Mouse (Mus musculus) kidney, embryonic 16.5 days (tissue): ENCODE measurements around the gene Slc25a22. TPM values are rescaled to one million over a fixed set of nuclear protein-coding genes. Genes with fewer than 3 reads are reported as not detected.

Experiments
- ATAC-seq: fragments of 200-750 bp; cut with Nextera tagmentation; 2 replicates; pipeline ENCODE4 v1.8.0; 2017; ENCODE audit warnings: moderate TSS enrichment; ENCODE audit not compliant: low FRiP score, low TSS enrichment
- H3K27ac ChIP-seq: fragments of 300-500 bp; sonication (generic); 2 replicates; pipeline ENCODE4 v1.5.1; 2014; ENCODE audit warnings: low read length
- H3K27me3 ChIP-seq: fragments of 300-500 bp; sonication (generic); 2 replicates; pipeline ENCODE4 v1.6.1; 2014; ENCODE audit warnings: low read length, control low read depth, mixed read lengths; ENCODE audit not compliant: insufficient read depth
- H3K36me3 ChIP-seq: fragments of 300-500 bp; sonication (generic); 2 replicates; pipeline ENCODE4 v1.6.1; 2014; ENCODE audit warnings: low read length, control low read depth, mixed read lengths; ENCODE audit not compliant: insufficient read depth
- H3K4me1 ChIP-seq: fragments of 300-500 bp; sonication (generic); 2 replicates; pipeline ENCODE4 v1.6.1; 2014; ENCODE audit warnings: low read length, control low read depth, mixed read lengths; ENCODE audit not compliant: insufficient read depth
- H3K4me2 ChIP-seq: fragments of 300-500 bp; sonication (generic); replicated peaks from 2 replicates; pipeline ENCODE4 v1.6.1; 2014; ENCODE audit warnings: low read depth, low read length
- H3K4me3 ChIP-seq: fragments of 300-500 bp; sonication (generic); 2 replicates; pipeline ENCODE4 v1.5.1; 2014; ENCODE audit warnings: mild to moderate bottlenecking, low read length
- H3K9ac ChIP-seq: fragments of 300-500 bp; sonication (generic); replicated peaks from 2 replicates; pipeline ENCODE4 v1.6.1; 2014; ENCODE audit warnings: low read length
- H3K9me3 ChIP-seq: fragments of 300-500 bp; sonication (generic); 2 replicates; pipeline ENCODE4 v1.6.1; 2016; ENCODE audit warnings: low read length, control low read depth
- WGBS: fragments of 180-500 bp; shearing (Covaris S2); extraction: QIAGEN DNeasy Blood & Tissue Kit; methylation state at CpG from one replicate; pipeline ENCODE4 v1.1.7; 2014; 5-methylcytosine and 5-hydroxymethylcytosine counted together
- polyA plus RNA-seq: library from polyadenylated mRNA; unstranded; fragments of >200 nt; fragmentation: Nextera tagmentation; extraction: Ambion mirVana; gene quantifications from 2 replicates; pipeline ENCODE4 v1.2.1, GENCODE M21; 2015

Slc25a22 gene
- polyA plus RNA-seq, 1 experiment from 2014 or later = 33.2 TPM

DNA sequence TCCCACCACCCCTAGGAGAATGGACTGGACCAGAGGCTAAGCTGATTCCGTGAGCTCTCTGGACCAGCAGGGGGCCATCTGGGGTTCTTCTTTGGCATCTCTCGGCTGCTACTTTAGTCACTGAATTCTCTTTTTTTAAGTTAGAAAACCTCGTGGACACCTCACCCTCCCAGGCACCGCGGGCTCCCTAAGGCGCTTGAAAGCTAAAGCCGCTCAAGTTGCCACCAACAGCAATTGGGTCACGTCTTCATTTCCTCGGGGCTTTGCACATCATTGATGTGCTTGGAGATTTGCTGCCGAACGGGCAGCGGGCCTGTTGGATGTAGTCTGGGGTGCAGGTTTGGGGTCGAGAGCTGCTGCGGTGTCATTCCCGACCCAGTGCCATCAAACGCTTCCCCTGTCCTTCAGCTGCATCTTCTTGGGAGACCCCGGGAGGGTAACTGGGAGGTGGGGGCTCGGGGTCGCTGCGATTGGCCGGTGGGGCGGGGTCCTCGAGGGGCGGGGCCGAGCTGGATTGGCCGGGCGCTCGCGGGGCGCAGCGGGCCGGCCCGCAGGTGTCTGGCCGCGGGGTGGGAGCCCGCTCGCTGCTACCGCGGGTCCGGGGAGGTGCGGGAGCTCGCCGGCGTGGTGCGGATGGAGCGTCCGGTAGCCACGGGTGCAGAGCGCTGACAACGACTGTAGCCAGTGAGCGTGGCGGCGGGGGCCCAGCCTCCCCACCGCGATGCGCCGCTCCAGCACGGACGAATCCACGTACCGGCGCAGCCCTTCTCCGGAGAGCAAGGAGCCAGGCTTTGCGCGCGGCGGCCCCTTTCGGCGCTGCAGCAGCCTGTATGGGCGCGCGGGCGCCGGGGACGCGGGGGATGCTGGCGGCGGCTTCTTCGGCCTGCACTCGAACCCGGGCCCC is 44.1 kb upstream of the Slc25a22 start:
- ATAC-seq = peak; percentile 20; the same call in 1 of the 2 replicates
- under 1% methylated on average over 77 of the region's 81 CpGs for WGBS
- H3K27ac ChIP-seq = no peak overlapping the region
- H3K4me2 ChIP-seq = peak overlapping the region; percentile 96
- H3K4me1 ChIP-seq = peaks cover 38% of the 10 kb centered on the region
- H3K9ac ChIP-seq = peak overlapping the region; percentile 66
- no peaks in the 10 kb centered on the region for H3K27me3 ChIP-seq
- H3K4me3 ChIP-seq = peak overlapping the region; percentile 61
- no peaks in the 10 kb centered on the region for H3K9me3 ChIP-seq
- no peaks in the 10 kb centered on the region for H3K36me3 ChIP-seq

DNA sequence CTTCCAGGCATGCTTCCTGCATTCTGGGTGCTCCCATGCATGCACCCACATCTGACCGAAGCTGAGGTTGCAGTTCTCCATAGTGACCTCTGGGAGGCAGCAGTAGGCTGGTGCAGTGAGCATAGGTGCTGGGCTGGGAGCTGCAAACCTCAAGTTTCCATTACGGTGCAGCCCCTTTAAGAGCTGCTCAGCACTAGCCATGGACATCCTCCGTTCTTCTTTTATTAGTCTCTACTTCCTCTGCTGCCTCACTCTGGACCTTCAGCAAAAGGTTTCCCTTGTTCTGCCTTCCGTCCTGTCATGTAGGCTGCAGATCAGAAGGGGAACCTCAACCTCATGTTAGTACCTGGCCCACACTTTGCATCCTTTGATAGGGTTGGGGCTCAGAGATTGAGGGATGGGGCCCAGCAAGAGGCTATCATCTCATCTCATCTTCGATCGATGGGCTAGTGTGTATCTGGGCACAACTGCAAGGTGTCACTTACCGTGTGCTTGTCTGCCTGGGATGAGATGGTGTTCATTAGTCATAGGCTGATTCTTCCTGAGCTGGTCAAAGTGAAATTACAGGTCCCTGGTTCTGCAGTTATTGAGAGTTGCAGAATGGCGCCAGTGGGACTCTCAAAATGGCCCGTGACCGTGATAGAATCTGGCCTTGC is 43.3 kb upstream of the Slc25a22 start:
- Histone ChIP-seq H3K27me3 (no peaks in the 10 kb centered on the region), H3K36me3 (no peaks in the 10 kb centered on the region), H3K4me3 (peak overlapping the region; percentile 61), H3K9ac (0 out of 2 replicates have a peak overlapping the region, but pooled peaks have one; percentile 40), H3K9me3 (no peaks in the 10 kb centered on the region), H3K27ac (no peak overlapping the region), H3K4me1 (peaks cover 44% of the 10 kb centered on the region), H3K4me2 (peak overlapping the region; percentile 96)
- ATAC-seq = peak; percentile 20; the same call in 1 of the 2 replicates
- 8% methylated on average over 10 of the region's 10 CpGs for WGBS

DNA sequence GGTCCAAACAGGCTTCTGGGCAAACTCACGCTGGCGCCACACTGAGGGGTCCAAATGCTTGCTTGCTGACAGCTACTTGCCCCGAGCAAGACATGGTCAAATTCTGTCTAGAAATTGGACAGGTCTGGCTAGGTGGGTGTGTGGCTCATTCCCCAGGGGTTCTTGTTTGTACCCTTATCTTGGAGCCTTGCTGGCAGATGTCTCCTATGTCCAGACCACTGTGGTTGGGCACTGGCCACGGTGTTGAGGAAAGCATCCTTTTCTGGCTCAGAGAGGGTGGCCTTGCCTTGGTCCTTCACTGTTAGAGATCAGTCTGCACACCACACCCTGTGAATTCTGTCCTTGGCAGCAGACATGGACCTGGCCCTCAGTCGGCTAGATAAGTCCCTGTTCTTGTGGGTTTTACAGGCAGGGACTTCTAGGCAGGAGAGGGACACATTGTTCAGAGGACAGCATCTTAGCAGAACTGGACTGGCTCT is 40.6 kb upstream of the Slc25a22 start:
- H3K36me3 ChIP-seq = no peaks in the 10 kb centered on the region
- H3K4me2 ChIP-seq = peak overlapping the region; percentile 91
- 70% methylated on average over 5 of the region's 5 CpGs for WGBS
- H3K4me3 ChIP-seq = no peak overlapping the region
- H3K27me3 ChIP-seq = no peaks in the 10 kb centered on the region
- H3K27ac ChIP-seq = peak overlapping the region; percentile 98
- peak overlapping the region; percentile 40; the same call in 1 of the 2 replicates for H3K9ac ChIP-seq
- ATAC-seq = no peak
- peaks cover 60% of the 10 kb centered on the region for H3K4me1 ChIP-seq
- H3K9me3 ChIP-seq = no peaks in the 10 kb centered on the region

DNA sequence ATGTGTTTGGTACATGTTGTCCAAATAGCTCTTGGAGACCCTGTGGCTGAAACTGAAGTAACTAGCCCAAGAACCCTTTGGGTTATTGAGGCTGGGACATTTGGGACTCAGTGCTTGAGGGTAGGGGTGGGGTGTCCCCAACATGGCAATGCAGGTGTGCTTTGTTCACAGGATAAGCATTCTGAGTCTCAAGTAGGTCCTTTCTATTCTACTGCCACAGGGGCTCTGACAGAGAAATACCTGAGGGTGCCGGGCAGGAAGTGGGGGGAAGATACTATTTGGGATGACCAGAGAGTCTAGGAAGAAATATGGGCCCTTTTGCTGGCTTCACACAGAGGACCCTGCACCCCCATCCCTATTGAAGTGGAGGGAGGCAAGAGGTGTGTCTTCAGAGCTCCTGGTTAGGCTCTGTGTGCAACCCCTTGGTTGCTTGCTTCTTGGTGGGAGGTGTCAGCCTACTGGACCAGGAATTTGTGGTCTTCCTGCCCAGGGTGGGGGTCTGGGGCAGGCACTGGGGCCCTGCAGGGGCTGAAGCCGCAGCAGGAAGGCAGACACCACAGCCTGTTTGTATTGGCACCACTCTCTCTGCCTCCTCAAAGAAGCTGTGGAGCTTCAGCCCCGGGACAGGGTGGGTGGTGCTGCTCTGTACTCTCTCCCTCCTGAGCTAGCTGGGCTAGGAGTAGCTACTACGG is 40.0 kb upstream of the Slc25a22 start:
- Histone ChIP-seq H3K27me3 (no peaks in the 10 kb centered on the region), H3K4me2 (peak overlapping the region; percentile 91), H3K4me3 (peak overlapping the region; percentile 81; the same call in 1 of the 2 replicates), H3K9me3 (no peaks in the 10 kb centered on the region), H3K4me1 (peaks cover 61% of the 10 kb centered on the region), H3K27ac (peak overlapping the region; percentile 98), H3K36me3 (peaks cover 2% of the 10 kb centered on the region; the same call in 1 of the 2 replicates), H3K9ac (peak overlapping the region; percentile 53; the same call in 1 of the 2 replicates)
- WGBS = 39% methylated on average over 4 of the region's 4 CpGs
- no peak for ATAC-seq

DNA sequence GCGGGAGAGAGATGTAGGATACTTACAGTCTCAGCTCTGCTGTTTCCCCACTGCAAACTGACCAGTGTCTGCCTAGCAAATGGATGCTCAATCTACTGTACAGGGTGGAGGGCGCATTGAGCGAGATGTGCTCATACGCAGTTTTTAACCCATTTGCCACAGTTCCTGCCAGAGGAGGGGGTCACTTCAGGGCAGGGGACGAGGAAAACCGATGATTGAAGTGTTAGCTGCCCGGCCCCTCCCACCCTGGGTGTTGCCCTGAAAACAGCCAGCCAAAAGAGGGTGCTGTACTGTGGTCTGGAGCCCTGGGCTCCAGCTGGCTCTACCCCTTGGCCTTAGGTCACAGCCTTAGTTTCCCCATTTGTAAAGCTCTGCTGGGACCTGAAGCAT is 39.3 kb upstream of the Slc25a22 start:
- peaks cover 5% of the 10 kb centered on the region; the same call in 1 of the 2 replicates for H3K36me3 ChIP-seq
- no peaks in the 10 kb centered on the region for H3K9me3 ChIP-seq
- H3K9ac ChIP-seq = peak overlapping the region; percentile 53
- no peaks in the 10 kb centered on the region for H3K27me3 ChIP-seq
- WGBS = 16% methylated on average over 7 of the region's 7 CpGs
- peaks cover 55% of the 10 kb centered on the region for H3K4me1 ChIP-seq
- peak overlapping the region; percentile 91 for H3K4me2 ChIP-seq
- no peak for ATAC-seq
- peak overlapping the region; percentile 98 for H3K27ac ChIP-seq
- H3K4me3 ChIP-seq = peak overlapping the region; percentile 81

DNA sequence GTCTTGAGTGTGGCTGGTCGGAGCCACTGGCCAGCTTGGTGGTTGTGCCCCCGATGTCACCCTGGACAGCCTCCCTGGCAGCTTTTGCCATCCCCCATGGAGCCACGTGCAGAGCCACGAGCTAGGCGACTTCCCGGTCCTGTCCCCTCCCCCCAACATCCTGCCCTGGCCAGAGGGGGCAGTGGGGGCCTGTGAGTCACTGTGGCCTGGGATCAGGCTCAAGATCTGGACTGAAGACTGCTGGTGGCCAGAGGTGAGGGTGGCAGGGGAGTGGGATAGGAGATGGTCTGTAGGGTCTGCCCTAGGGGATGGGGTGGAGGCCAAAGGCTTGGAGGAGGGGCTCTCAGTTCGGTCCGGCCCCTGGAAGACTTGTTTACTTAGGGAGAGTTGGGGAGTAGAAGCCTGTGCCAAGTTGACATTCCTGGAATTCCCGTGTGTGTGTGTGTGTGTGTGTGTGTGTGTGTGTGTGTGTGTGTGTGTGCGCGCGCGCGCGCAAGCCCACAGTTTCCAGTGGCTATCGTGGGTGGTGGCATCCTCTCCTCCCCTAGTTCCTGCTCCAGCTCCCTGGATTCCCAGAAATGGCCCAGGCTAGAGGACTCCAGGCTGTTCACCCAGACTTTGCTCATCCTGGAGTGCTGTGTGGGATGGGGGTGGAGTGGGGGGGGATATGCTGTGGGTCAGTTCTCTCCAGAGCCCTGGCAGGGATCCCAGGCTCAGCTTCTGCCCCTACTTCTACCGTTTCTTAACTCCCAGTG is 38.7 kb upstream of the Slc25a22 start:
- Histone ChIP-seq H3K9ac (peak overlapping the region; percentile 90), H3K4me3 (peak overlapping the region; percentile 81), H3K27me3 (no peaks in the 10 kb centered on the region), H3K27ac (peak overlapping the region; percentile 98), H3K36me3 (peaks cover 7% of the 10 kb centered on the region; the same call in 1 of the 2 replicates), H3K4me2 (peak overlapping the region; percentile 91), H3K9me3 (no peaks in the 10 kb centered on the region), H3K4me1 (peaks cover 51% of the 10 kb centered on the region)
- WGBS = under 1% methylated on average over 16 of the region's 17 CpGs
- ATAC-seq = peak; percentile 80

DNA sequence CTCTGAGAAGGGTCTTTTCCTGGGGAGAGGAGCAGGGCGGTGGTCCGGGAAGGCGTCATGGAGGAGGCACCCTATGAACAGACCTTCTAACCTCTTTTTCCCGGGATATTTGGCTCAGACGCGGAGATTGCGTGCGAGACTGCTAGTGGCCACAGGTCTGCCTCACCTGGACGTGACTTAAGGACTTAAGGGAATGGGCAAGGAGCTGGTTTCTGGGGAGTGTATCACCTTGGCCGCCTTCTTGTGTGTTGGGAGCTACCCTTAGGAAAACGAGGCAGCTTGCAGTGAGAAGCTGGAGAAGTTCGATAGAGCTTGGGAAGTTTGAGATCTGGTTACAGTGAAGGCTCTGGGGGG is 38.1 kb upstream of the Slc25a22 start:
- no peak for ATAC-seq
- peaks cover 45% of the 10 kb centered on the region for H3K4me1 ChIP-seq

DNA sequence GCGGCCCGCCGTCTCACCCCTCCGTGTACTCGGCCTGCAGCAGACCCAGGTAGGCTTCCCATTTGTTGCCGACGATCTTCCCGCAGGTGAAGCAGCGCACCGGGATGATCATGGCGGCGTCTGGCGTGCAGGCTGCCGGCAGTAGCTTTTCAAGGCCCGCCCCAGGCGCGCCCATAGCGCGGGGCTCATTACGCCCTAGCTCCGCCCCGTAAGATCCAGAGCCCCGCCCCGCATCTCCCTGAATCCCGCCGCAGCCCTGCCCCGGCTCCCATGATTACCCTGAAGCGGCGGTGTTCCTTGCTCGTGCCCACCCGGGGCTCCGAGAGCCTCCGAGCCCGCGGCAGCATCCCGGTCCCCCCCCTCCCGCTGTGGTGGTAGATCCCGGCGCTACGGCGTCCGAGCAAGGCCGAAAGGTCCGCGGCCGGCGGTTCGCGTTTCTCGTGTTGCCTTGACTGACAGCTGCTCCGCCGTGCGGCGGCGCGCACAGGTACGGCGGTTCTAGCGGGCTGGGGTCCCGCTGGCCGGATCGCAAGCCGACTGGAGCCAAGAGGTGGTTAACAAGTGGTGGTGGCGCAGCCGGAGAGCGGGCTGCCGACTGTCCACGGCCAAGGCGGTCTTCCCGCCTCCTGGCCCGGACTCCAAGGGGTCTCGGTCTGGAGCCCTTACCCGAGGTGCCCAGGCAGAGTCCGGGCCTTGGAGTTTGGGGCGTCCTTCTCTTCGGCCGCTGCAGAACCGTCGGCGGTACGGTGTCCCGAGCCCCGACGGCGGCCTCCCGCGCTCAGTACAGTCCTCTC is 37.5 kb upstream of the Slc25a22 start, which contains the start of the genes Polr2l and Tspan4:
Gene Polr2l (minus strand): TSS at position 122 of the 794 bp plus-strand sequence.
Gene Tspan4 (plus strand): TSS at position 230 of the 794 bp plus-strand sequence.
- Histone ChIP-seq H3K36me3 (peaks cover 19% of the 10 kb centered on the region), H3K4me3 (peak within 1 kb of the TSS; percentile 81), H3K27me3 (no peaks in the 10 kb centered on the region), H3K27ac (peak within 1 kb of the TSS; percentile 98), H3K4me2 (peak within 1 kb of the TSS; percentile 91), H3K9ac (peak within 1 kb of the TSS; percentile 90), H3K9me3 (no peaks in the 10 kb centered on the region), H3K4me1 (peaks cover 40% of the 10 kb centered on the region)
- ATAC-seq = peak; percentile 24
- under 1% methylated on average over 84 of the region's 87 CpGs for WGBS

More for the DNA sequence above, 38.1 kb upstream of the Slc25a22 start:
- H3K4me2 ChIP-seq = peak overlapping the region; percentile 91
- 1% methylated on average over 12 of the region's 12 CpGs for WGBS
- H3K9ac ChIP-seq = peak overlapping the region; percentile 90
- H3K27ac ChIP-seq = peak overlapping the region; percentile 98
- no peaks in the 10 kb centered on the region for H3K27me3 ChIP-seq
- H3K36me3 ChIP-seq = peaks cover 13% of the 10 kb centered on the region
- peak overlapping the region; percentile 81 for H3K4me3 ChIP-seq
- no peaks in the 10 kb centered on the region for H3K9me3 ChIP-seq
